Comparison of ENCODE assay signal across 25 mouse cellular contexts in the genomic region with DNA sequence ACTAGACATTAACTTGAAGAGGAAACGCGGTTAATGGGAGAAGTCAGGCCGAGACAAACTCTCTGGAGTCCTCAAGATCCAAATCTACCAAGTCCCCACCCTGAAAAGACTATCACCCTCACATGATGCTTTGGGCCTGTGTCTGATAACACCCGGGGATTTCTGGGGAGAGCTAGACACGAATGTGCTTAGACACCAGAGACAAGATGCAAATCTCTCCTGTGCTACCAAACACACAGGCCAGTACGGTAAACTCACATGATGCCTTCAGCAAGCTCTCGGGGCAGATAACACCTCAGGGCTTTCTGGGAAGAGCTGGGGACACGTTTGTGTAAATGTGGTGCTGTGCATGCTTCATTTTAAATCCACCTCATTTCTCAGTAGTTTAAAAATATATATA. TPM values are rescaled to one million over a fixed set of nuclear protein-coding genes. Genes with fewer than 3 reads are reported as not detected.
DNase-seq lines count a peak whose midpoint lies in the region; ATAC-seq and TF ChIP-seq lines count a peak whose summit lies in the region.
"Had no signal": no experiment of that assay in that cellular context is flagged by ENCODE, and none has a peak within 500 bp of the region (broad histone marks: within the 10 kb centered on the region; RNA-seq: fewer than 3 reads in every experiment).

No protein-coding gene starts in this region.

- H3K79me2 ChIP-seq in CH12.LX (replicated peaks; ENCODE audit: control insufficient read depth, extremely low read depth, insufficient read depth, poor library complexity, severe bottlenecking) = no peaks in the 10 kb centered on the region
- no peaks in the 10 kb centered on the region for H3K79me2 ChIP-seq in MEL (ENCODE audit: control insufficient read depth, insufficient read depth, low read length, poor library complexity)

- no peak overlapping the region for H3K4me2 ChIP-seq in CH12.LX (ENCODE audit: insufficient read depth, low read depth, poor library complexity, severe bottlenecking)
- no peak overlapping the region for H3K4me2 ChIP-seq in forebrain, embryonic 14.5 days (ENCODE audit: low read length)
- H3K4me2 ChIP-seq: embryonic facial prominence, embryonic 13.5 days; embryonic facial prominence, embryonic 15.5 days; forebrain, embryonic 12.5 days; forebrain, embryonic 15.5 days had no signal

- TF ChIP-seq RAD21 in CH12.LX (IDR thresholded peaks at IDR 0.05; ENCODE audit: low read depth, low read length) = no peak
- TF ChIP-seq RAD21 in MEL (IDR thresholded peaks at IDR 0.05; ENCODE audit: low read depth, low read length) = no peak

- dilution Hi-C loops in CH12.LX (cut with MboI; ENCODE audit: extremely low pct_ligation_motif_present, extremely low pct_unique_long_range_greater_than_20kb, low sequenced_read_pairs) = no loop called here

- 91% methylated on average over 8 of the region's 8 CpGs for WGBS in forebrain, embryonic 14.5 days

- ATAC-seq in megakaryocyte-erythroid progenitor cell, adult 5-6 weeks (replicated peaks; ENCODE audit: low FRiP score, low TSS enrichment, poor library complexity, severe bottlenecking) = 0 out of 2 replicates have a peak, but pooled peaks have one; percentile 34
- ATAC-seq in forebrain, embryonic 14.5 days = no peak
- ATAC-seq: CD4-positive, CD25-positive, alpha-beta regulatory T cell, adult 4 months; forebrain, embryonic 15.5 days; forebrain, postnatal 0 days had no signal

- H3K36me3 ChIP-seq in CH12.LX (replicated peaks in 1 of 2; ENCODE audit: control insufficient read depth in 1 of 2, insufficient read depth in 1 of 2, low read length in 1 of 2) = no peaks in the 10 kb centered on the region
- H3K36me3 ChIP-seq in MEL (ENCODE audit: control insufficient read depth in 1 of 2, insufficient read depth in 2 of 2, low read length in 2 of 2) = peaks cover 0 to 14% of the 10 kb centered on the region in 2 experiments; a peak in 2 of 4 replicates
- H3K36me3 ChIP-seq in forebrain, embryonic 14.5 days (ENCODE audit: control insufficient read depth, insufficient read depth, low read length) = no peaks in the 10 kb centered on the region
- H3K36me3 ChIP-seq: embryonic facial prominence, embryonic 13.5 days; embryonic facial prominence, embryonic 15.5 days; forebrain, embryonic 10.5 days; forebrain, embryonic 12.5 days; forebrain, embryonic 15.5 days had no signal

- H3K4me1 ChIP-seq in CH12.LX (ENCODE audit: control insufficient read depth in 1 of 2, insufficient read depth in 2 of 2) (peaks cover 8 to 48% of the 10 kb centered on the region in 2 experiments), MEL (ENCODE audit: control insufficient read depth in 1 of 2, insufficient read depth in 2 of 2, low read length in 2 of 2) (peaks cover 13 to 29% of the 10 kb centered on the region in 2 experiments)
- H3K4me1 ChIP-seq in forebrain, embryonic 14.5 days (ENCODE audit: control insufficient read depth, insufficient read depth, low read length) = no peaks in the 10 kb centered on the region
- H3K4me1 ChIP-seq: forebrain, embryonic 12.5 days had no signal

- H3K4me3 ChIP-seq in CH12.LX (replicated peaks in 1 of 3; ENCODE audit: low read depth in 2 of 3, low read length in 2 of 3, poor library complexity in 1 of 3) = no peak overlapping the region
- peak overlapping the region in 1 of 2 experiments; percentile 37; a peak in 2 of 4 replicates for H3K4me3 ChIP-seq in MEL (ENCODE audit: control insufficient read depth in 1 of 2, insufficient read depth in 1 of 2, low read depth in 2 of 2, low read length in 2 of 2)
- H3K4me3 ChIP-seq in forebrain, embryonic 14.5 days (ENCODE audit: low read depth, low read length) = no peak overlapping the region
- H3K4me3 ChIP-seq: embryonic facial prominence, embryonic 13.5 days; embryonic facial prominence, embryonic 15.5 days; erythroblast, embryonic 14.5 days; forebrain, embryonic 10.5 days; forebrain, embryonic 12.5 days; forebrain, embryonic 15.5 days had no signal

- H3K9me3 ChIP-seq in CH12.LX (replicated peaks; ENCODE audit: low read length) (no peaks in the 10 kb centered on the region), MEL (replicated peaks; ENCODE audit: insufficient read depth, low read length) (no peaks in the 10 kb centered on the region)
- no peaks in the 10 kb centered on the region for H3K9me3 ChIP-seq in forebrain, embryonic 14.5 days (replicated peaks; ENCODE audit: control insufficient read depth, low read length)
- H3K9me3 ChIP-seq: embryonic facial prominence, embryonic 13.5 days; embryonic facial prominence, embryonic 15.5 days; forebrain, embryonic 10.5 days; forebrain, embryonic 12.5 days; forebrain, embryonic 15.5 days had no signal

- in situ Hi-C loops in CH12.LX (cut with MboI; ENCODE audit: low pct_ligation_motif_present, low pct_unique_long_range_greater_than_20kb, low sequenced_read_pairs) = no loop called here

- no peak for TF ChIP-seq POLR2A in CH12.LX (IDR thresholded peaks at IDR 0.05; ENCODE audit: low read depth, low read length)
- 0 out of 4 replicates have a peak, but pooled peaks of 1 of the 2 experiments have one; percentile 34 for TF ChIP-seq POLR2A in MEL (IDR thresholded peaks at IDR 0.05; ENCODE audit: control insufficient read depth in 1 of 2, insufficient read depth in 1 of 2, low read depth in 1 of 2, low read length in 2 of 2, poor library complexity in 1 of 2)

- DNase-seq in CH12.LX (ENCODE audit: extremely low read depth) = no peak
- DNase-seq in MEL (ENCODE audit: low read depth, low spot score) = peak; percentile 63
- DNase-seq in lung, postnatal 25 days (ENCODE audit: low spot score) = no peak
- no peak for DNase-seq in forebrain, embryonic 14.5 days (ENCODE audit: low spot score)
- DNase-seq: adrenal gland, adult 2 months; adrenal gland, postnatal 10 days; adrenal gland, postnatal 25 days; B cell, adult 2 months; cerebellum, adult 11 months; cerebellum, adult 18-20 months; cerebellum, adult 8-10 months; cerebellum, adult 9-11 months; embryo, embryonic 11 days; forebrain, postnatal 0 days had no signal

- H3K9ac ChIP-seq in CH12.LX (ENCODE audit: insufficient read depth, low read depth) (no peak overlapping the region), MEL (ENCODE audit: control insufficient read depth, low read depth, low read length, poor library complexity, severe bottlenecking) (peak overlapping the region; percentile 1; the same call in 1 of the 2 replicates)
- no peak overlapping the region for H3K9ac ChIP-seq in forebrain, embryonic 14.5 days (ENCODE audit: low read length)
- H3K9ac ChIP-seq: embryonic facial prominence, embryonic 13.5 days; embryonic facial prominence, embryonic 15.5 days; forebrain, embryonic 12.5 days; forebrain, embryonic 15.5 days; forebrain, postnatal 0 days had no signal

- TF ChIP-seq CTCF in CH12.LX (conservative IDR thresholded peaks at IDR 0.05 in 1 of 2, IDR thresholded peaks at IDR 0.05 in 1 of 2; ENCODE audit: low read depth in 2 of 2, low read length in 2 of 2) (no peak), MEL (IDR thresholded peaks at IDR 0.05 in 2 of 3, conservative IDR thresholded peaks at IDR 0.05 in 1 of 3; ENCODE audit: control insufficient read depth in 1 of 3, insufficient read depth in 1 of 3, low read depth in 2 of 3, low read length in 3 of 3, poor library complexity in 1 of 3, severe bottlenecking in 1 of 3) (no peak)

- TF ChIP-seq EP300 in CH12.LX (IDR thresholded peaks at IDR 0.05; ENCODE audit: low read length) = no peak
- TF ChIP-seq EP300 in MEL (IDR thresholded peaks at IDR 0.05; ENCODE audit: low read depth in 1 of 2, low read length in 2 of 2) = peak; percentile 60 to 63; a peak in 2 of 4 replicates

- H3K27me3 ChIP-seq in CH12.LX (replicated peaks) (no peaks in the 10 kb centered on the region), MEL (ENCODE audit: control insufficient read depth in 1 of 2, insufficient read depth in 2 of 2, low read length in 2 of 2) (no peaks in the 10 kb centered on the region)
- H3K27me3 ChIP-seq in forebrain, embryonic 14.5 days (replicated peaks; ENCODE audit: control insufficient read depth, insufficient read depth, low read length) = no peaks in the 10 kb centered on the region
- H3K27me3 ChIP-seq: embryonic facial prominence, embryonic 13.5 days; embryonic facial prominence, embryonic 15.5 days; forebrain, embryonic 12.5 days; forebrain, embryonic 15.5 days had no signal

- H3K27ac ChIP-seq in CH12.LX (ENCODE audit: insufficient read depth, low read depth) (0 out of 2 replicates have a peak overlapping the region, but pooled peaks have one; percentile 6), MEL (ENCODE audit: control insufficient read depth, low read depth, low read length) (peak overlapping the region; percentile 69)
- H3K27ac ChIP-seq in forebrain, embryonic 14.5 days (ENCODE audit: low read depth, low read length) = no peak overlapping the region
- H3K27ac ChIP-seq: embryonic facial prominence, embryonic 13.5 days; embryonic facial prominence, embryonic 15.5 days; forebrain, embryonic 10.5 days; forebrain, embryonic 12.5 days; forebrain, embryonic 15.5 days had no signal

RNA-seq across cellular contexts. Expression of gene Tph1, which starts 3.5 kb away (rescaled TPM):
- 0.13 and 0.17 TPM in 2 replicates for total RNA-seq in CH12.LX (2012; rRNA removed)
- not detected in 2 replicates for total RNA-seq in CH12.LX (2014; rRNA removed)
- 0.22 TPM in 1 of 2 replicates, not detected in the other for polyA plus RNA-seq in CH12.LX (2012; ENCODE audit: insufficient read length, low read depth)
- total RNA-seq in MEL (2012; rRNA removed) = 0.13 TPM in 1 of 2 replicates, not detected in the other
- under 1 TPM in 1 of 2 experiments, not detected in 1; 0.03 TPM for polyA plus RNA-seq in MEL (2012; ENCODE audit: insufficient read depth in 1 of 2, insufficient read length in 2 of 2, low read depth in 1 of 2, low replicate concordance in 2 of 2, missing spikeins in 1 of 2)
- not detected in 2 replicates for total RNA-seq in megakaryocyte-erythroid progenitor cell, adult 5-6 weeks (2014; fragmentation: Nextera tagmentation)
- not detected in 2 replicates for total RNA-seq in megakaryocyte-erythroid progenitor cell, adult 5-6 weeks (2017)
- polyA plus RNA-seq in forebrain, embryonic 14.5 days (2014; fragmentation: Nextera tagmentation; extraction: Ambion mirVana) = 0.41 and 0.46 TPM in 2 replicates
- total RNA-seq: adrenal gland, adult 2 months; adrenal gland, postnatal 10 days; adrenal gland, postnatal 25 days; common myeloid progenitor, adult 5-6 weeks had no signal
- polyA plus RNA-seq: adrenal gland, adult 2 months; erythroblast, embryonic 14.5 days; forebrain, embryonic 10.5 days had no signal

RNA-seq across cellular contexts. Expression of gene Saal1, which starts 34.6 kb away (rescaled TPM):
- 15.1 and 16.6 TPM in 2 replicates for total RNA-seq in CH12.LX (2012; rRNA removed)
- total RNA-seq in CH12.LX (2014; rRNA removed) = 14.7 and 15.2 TPM in 2 replicates
- 24.5 and 27.6 TPM in 2 replicates for polyA plus RNA-seq in CH12.LX (2012; ENCODE audit: insufficient read length, low read depth)
- total RNA-seq in MEL (2012; rRNA removed) = 13.6 and 15.4 TPM in 2 replicates
- 10 to 100 TPM in 1 of 2 experiments, not detected in 1; 26.0 TPM for polyA plus RNA-seq in MEL (2012; ENCODE audit: insufficient read depth in 1 of 2, insufficient read length in 2 of 2, low read depth in 1 of 2, low replicate concordance in 2 of 2, missing spikeins in 1 of 2)
- total RNA-seq in megakaryocyte-erythroid progenitor cell, adult 5-6 weeks (2014; fragmentation: Nextera tagmentation) = 19.2 and 19.7 TPM in 2 replicates
- 20.5 and 23.1 TPM in 2 replicates for total RNA-seq in megakaryocyte-erythroid progenitor cell, adult 5-6 weeks (2017)
- 24.4 and 25.2 TPM in 2 replicates for polyA plus RNA-seq in forebrain, embryonic 14.5 days (2014; fragmentation: Nextera tagmentation; extraction: Ambion mirVana)

RNA-seq across cellular contexts. Expression of gene Sergef, which starts 36.3 kb away (rescaled TPM):
- 13.8 and 14.1 TPM in 2 replicates for total RNA-seq in CH12.LX (2012; rRNA removed)
- total RNA-seq in CH12.LX (2014; rRNA removed) = 13.0 and 16.3 TPM in 2 replicates
- 17.9 and 18.0 TPM in 2 replicates for polyA plus RNA-seq in CH12.LX (2012; ENCODE audit: insufficient read length, low read depth)
- 7.0 and 7.6 TPM in 2 replicates for total RNA-seq in MEL (2012; rRNA removed)
- polyA plus RNA-seq in MEL (2012; ENCODE audit: insufficient read depth in 1 of 2, insufficient read length in 2 of 2, low read depth in 1 of 2, low replicate concordance in 2 of 2, missing spikeins in 1 of 2) = 10 to 100 TPM in 1 of 2 experiments, not detected in 1; 11.7 TPM
- total RNA-seq in megakaryocyte-erythroid progenitor cell, adult 5-6 weeks (2014; fragmentation: Nextera tagmentation) = 8.6 and 17.3 TPM in 2 replicates
- 9.0 and 10.2 TPM in 2 replicates for total RNA-seq in megakaryocyte-erythroid progenitor cell, adult 5-6 weeks (2017)
- polyA plus RNA-seq in forebrain, embryonic 14.5 days (2014; fragmentation: Nextera tagmentation; extraction: Ambion mirVana) = 23.4 and 26.1 TPM in 2 replicates

RNA-seq across cellular contexts. Expression of gene Saa3, which starts 39.6 kb away (rescaled TPM):
- total RNA-seq in CH12.LX (2012; rRNA removed) (not detected in 2 replicates), CH12.LX (2014; rRNA removed) (0.59 TPM in 1 of 2 replicates, not detected in the other), MEL (2012; rRNA removed) (1.3 and 1.6 TPM in 2 replicates)
- polyA plus RNA-seq in CH12.LX (2012; ENCODE audit: insufficient read length, low read depth) (not detected in 2 replicates), MEL (2012; ENCODE audit: insufficient read depth in 1 of 2, insufficient read length in 2 of 2, low read depth in 1 of 2, low replicate concordance in 2 of 2, missing spikeins in 1 of 2) (1 to 10 TPM in 1 of 2 experiments, not detected in 1; 1.7 TPM)
- not detected in 2 replicates for total RNA-seq in megakaryocyte-erythroid progenitor cell, adult 5-6 weeks (2014; fragmentation: Nextera tagmentation)
- not detected in 2 replicates for total RNA-seq in megakaryocyte-erythroid progenitor cell, adult 5-6 weeks (2017)
- 0.34 TPM in 1 of 2 replicates, not detected in the other for polyA plus RNA-seq in forebrain, embryonic 14.5 days (2014; fragmentation: Nextera tagmentation; extraction: Ambion mirVana)
- total RNA-seq: common myeloid progenitor, adult 5-6 weeks; forebrain, postnatal 0 days had no signal
- polyA plus RNA-seq: CD4-positive, CD25-positive, alpha-beta regulatory T cell, adult 4 months; embryonic facial prominence, embryonic 11.5 days; erythroblast, embryonic 14.5 days; forebrain, embryonic 12.5 days; forebrain, embryonic 15.5 days had no signal

RNA-seq across cellular contexts. Expression of gene Saa4, which starts 56.5 kb away (rescaled TPM):
- not detected in 2 replicates for total RNA-seq in CH12.LX (2012; rRNA removed)
- not detected in 2 replicates for total RNA-seq in CH12.LX (2014; rRNA removed)
- polyA plus RNA-seq in CH12.LX (2012; ENCODE audit: insufficient read length, low read depth) = not detected in 2 replicates
- total RNA-seq in MEL (2012; rRNA removed) = not detected in 2 replicates
- not detected for polyA plus RNA-seq in MEL (2012; ENCODE audit: insufficient read depth in 1 of 2, insufficient read length in 2 of 2, low read depth in 1 of 2, low replicate concordance in 2 of 2, missing spikeins in 1 of 2)
- total RNA-seq in megakaryocyte-erythroid progenitor cell, adult 5-6 weeks (2014; fragmentation: Nextera tagmentation) = not detected in 2 replicates
- not detected in 2 replicates for total RNA-seq in megakaryocyte-erythroid progenitor cell, adult 5-6 weeks (2017)
- not detected in 2 replicates for polyA plus RNA-seq in forebrain, embryonic 14.5 days (2014; fragmentation: Nextera tagmentation; extraction: Ambion mirVana)
- total RNA-seq: adrenal gland, postnatal 25 days; common myeloid progenitor, adult 5-6 weeks; ES-E14; forebrain, postnatal 0 days had no signal
- polyA plus RNA-seq: adrenal gland, adult 2 months; CD4-positive, CD25-positive, alpha-beta regulatory T cell, adult 4 months; embryonic facial prominence, embryonic 11.5 days; embryonic facial prominence, embryonic 13.5 days; embryonic facial prominence, embryonic 15.5 days; erythroblast, embryonic 14.5 days; forebrain, embryonic 10.5 days; forebrain, embryonic 12.5 days; forebrain, embryonic 15.5 days; forebrain, postnatal 0 days had no signal

Comparison
In these comparisons a context has a peak if more than half of its experiments do, and no peak if none do; other contexts are left out.
1. Of the 35 proteins assayed by ChIP-seq in both MEL and CH12.LX: peak only in MEL: EP300, MXI1, SIN3A, TCF12 and USF1; only in CH12.LX: none; in both: BHLHE40 and ETS1; in neither: 27; mixed calls (peak in some experiments, not most) for 1.